Mouse (Mus musculus) adrenal gland, adult 8-10 months (tissue): ENCODE results near the gene Aldh9a1. TPM values are rescaled to one million over a fixed set of nuclear protein-coding genes. Genes with fewer than 3 reads are reported as not detected.
"Not testable (repeated sequence)": the region's sequence is repeated elsewhere in the genome, so short reads cannot be mapped to it uniquely, and the experiment has no call there.

Experiments
- DNase-seq: peaks from one replicate; pipeline ENCODE4 v3.0.0; 2022
- total RNA-seq, 4 experiments: library from RNA; stranded (reverse); gene quantifications; 2 replicates each; pipeline ENCODE4 v1.2.4; 2022

The Aldh9a1 gene
- total RNA-seq, result 100 to 1,000 TPM in 1 of 4 experiments, 10 to 100 TPM in 3; 68.3 to 108 (median 76.9) TPM

- DNase-seq, result peak; percentile 90
These were observed at the start of gene Aldh9a1 for GRCm38 (mm10) chr1:167349815-167350596. TSS of gene Aldh9a1 (plus strand) at chr1:167349991.

GRCm38 (mm10) chr1:167300122-167300521 lies 49.7 kb upstream of the Aldh9a1 start:
- DNase-seq, result no peak

DNA sequence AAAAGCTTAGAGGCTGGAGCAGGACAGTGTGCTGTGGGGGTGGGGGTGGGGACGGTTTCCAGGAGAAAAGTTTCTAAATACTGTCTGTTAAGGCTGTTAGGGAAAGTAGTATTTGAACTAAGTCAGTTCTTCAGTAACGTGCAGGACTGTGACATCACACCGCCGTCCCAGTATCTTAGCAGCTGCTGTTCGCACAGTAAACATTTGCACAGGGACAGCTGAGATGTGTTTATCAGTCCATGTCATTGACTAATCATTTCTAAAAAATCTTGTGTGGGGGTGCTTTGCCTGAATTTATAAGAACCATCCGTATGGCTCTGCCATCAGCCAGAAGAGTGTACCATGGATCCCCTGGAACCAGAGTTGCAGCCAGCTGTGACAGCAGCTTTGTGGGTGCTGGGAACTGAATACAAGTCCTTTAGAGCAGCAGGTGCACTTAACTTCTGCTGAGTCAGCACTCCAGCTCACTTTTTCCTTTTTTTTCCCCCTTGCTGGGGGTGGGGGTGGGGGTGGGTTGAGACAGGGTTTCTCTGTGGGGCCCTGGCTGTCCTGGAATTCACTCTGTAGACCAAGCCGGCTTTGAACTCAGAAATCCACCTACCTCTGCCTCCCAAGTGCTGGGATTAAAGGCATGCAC lies 44.2 kb upstream of the Aldh9a1 start:
- no peak for DNase-seq

- DNase-seq, result peak; percentile 81
These were observed 43.1 kb upstream of the Aldh9a1 start for GRCm38 (mm10) chr1:167306451-167307240.

DNA sequence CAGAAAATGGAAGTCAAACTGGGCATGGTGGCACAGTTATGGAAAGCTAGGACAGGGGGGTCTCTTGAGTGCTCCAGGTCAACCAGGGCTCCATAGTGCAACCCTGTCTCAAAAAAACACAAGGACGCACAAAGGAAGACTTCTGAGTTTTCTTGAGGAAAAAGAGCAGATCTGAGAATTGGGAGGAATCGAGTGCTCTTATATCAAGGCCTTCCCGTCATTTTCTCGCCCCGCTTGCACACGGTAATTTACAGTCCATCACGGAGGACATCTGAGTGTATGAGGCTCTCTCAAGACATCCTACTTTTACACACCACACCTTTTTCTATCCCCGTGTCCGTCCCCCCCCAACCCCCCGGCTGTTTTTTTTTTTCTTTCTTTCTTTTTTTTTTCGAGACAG lies 42.1 kb upstream of the Aldh9a1 start:
- DNase-seq, result no peak

GRCm38 (mm10) chr1:167308261-167309054 lies 41.3 kb upstream of the Aldh9a1 start, which contains the start of gene Tmco1:
TSS of gene Tmco1 (plus strand) at chr1:167308378.
- DNase-seq, result peak; percentile 96

DNA sequence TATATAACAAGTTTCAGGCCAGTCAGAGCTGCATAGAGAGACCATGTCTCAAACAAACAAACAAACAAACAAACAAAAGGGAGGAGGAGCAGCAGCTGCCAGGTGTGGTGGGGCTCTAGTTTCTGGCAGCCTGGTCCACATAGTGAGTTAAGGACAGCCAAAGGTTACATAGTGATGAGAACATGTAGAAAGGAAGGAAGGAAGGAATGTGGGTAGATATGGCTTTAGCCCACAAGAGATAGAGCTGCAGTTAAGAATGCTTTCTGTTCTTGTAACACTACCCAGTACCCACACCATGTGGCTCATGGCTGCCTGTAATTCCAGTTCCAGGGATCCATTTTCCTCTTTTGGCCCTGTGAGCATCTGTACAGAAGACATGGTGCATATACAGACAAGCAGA lies 37.4 kb upstream of the Aldh9a1 start:
- no peak for DNase-seq

DNA sequence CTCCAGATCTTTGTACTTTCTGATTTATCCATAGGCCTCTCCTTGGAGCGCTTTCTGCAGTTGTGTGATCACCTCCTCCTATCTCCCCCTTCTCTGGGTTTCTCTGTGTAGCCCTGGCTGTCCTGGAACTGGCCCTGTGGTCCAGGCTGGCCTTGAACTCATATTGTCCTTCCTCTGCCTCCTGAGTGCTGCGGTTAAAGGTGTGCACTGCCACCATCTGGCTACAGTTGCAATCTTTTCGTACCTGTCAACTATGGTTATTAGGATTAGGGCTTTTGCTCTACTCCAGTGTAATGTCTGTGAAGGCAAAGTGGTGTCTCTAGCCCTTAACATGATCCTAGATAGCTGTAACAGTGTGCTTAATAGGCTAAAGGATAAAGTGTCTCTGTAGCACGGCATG lies 36.6 kb upstream of the Aldh9a1 start:
- no peak for DNase-seq

DNA sequence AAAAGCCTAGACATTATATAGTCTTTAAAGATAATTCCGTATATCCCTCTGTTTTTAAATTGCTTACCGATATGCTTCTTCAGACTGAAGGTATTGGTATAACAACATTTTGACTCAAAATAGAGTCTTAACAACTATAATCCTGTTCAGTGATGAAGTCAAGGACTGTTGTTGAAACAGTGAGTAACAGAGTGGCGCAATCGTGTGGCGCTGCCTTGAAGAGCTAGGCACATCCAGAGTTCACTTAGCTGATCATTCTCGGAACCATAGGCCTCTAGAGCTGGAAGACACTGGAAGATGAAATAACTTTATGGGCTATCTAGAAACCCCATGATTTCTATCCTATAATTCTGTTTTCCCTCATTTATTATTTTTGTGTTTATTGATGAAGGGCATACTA lies 28.1 kb upstream of the Aldh9a1 start:
- DNase-seq, result peak; percentile 59

- DNase-seq, result no peak
These were observed 21.0 kb upstream of the Aldh9a1 start for GRCm38 (mm10) chr1:167328776-167329175.

GRCm38 (mm10) chr1:167331106-167331505 lies 18.7 kb upstream of the Aldh9a1 start:
- DNase-seq, result no peak

DNA sequence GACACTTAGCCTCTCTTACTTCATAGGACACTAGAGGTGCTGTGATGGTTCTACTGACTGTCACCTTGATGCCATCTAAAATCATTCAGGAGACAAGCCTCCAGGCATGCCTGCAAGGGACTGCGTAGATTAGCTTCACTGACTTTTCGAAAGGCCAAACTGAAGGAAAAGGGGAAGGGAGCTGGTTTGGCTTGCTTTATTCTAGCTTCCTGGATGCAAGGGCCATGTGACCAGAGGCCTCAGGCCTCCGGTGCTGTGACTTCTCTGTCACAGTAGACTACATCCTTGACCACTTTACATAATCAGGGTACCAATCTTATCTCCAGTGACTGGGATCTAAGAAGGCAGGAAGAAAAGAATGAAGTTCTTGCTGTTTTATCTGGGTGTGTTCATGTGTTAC lies 13.4 kb upstream of the Aldh9a1 start:
- no peak for DNase-seq

- DNase-seq, result peak; percentile 77
These were observed 12.2 kb upstream of the Aldh9a1 start for GRCm38 (mm10) chr1:167337463-167338095.

DNA sequence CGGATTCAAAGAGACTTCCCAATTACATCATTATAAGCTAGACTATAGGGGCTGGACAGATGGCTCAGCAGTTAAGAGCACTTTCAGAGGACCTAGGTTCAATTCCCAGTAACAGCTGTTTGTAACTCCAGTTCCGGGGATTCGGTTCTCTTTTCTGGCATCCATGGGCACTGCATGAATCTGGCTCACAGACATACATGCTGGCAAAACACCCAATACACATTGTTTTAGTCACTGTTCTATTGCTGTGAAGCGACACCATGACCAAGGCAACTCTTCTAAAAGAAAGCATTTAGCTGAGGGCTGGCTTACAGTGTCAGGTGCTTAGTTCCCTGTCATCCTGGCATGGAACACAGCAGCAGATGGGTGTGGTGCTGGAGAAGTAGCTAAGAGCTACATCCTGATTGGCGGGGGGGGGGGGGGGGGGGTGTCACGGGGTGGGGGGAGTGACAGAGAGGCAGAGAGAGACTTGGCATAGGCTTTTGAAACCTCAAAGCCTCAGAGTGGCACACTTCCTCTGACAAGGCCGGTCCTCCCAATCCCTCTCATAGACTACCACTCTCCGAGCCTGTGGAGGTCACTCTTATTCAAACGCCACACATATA lies 10.5 kb upstream of the Aldh9a1 start:
- no peak for DNase-seq

- no peak for DNase-seq
These were observed 9.5 kb upstream of the Aldh9a1 start for GRCm38 (mm10) chr1:167340111-167340787.

GRCm38 (mm10) chr1:167340910-167341528 lies 8.8 kb upstream of the Aldh9a1 start:
- DNase-seq, result no peak

DNA sequence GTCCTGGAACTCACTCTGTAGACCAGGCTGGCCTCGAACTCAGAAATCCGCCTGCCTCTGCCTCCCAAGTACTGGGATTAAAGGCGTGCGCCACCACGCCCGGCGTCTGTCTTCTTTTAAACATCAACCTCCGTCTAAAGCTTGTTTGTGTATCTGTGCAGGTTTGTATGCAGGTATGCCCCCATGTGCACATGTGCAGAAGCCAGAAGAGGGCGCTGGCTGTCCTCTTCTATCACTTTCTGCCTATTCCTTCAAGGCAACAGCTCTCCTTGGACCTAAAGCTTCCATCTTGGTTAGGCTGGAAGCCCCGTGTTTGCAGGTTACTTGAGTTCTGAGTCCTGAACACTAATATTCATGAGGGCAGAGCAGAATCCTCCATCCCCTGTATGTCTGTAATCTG lies 7.0 kb upstream of the Aldh9a1 start:
- no peak for DNase-seq

DNA sequence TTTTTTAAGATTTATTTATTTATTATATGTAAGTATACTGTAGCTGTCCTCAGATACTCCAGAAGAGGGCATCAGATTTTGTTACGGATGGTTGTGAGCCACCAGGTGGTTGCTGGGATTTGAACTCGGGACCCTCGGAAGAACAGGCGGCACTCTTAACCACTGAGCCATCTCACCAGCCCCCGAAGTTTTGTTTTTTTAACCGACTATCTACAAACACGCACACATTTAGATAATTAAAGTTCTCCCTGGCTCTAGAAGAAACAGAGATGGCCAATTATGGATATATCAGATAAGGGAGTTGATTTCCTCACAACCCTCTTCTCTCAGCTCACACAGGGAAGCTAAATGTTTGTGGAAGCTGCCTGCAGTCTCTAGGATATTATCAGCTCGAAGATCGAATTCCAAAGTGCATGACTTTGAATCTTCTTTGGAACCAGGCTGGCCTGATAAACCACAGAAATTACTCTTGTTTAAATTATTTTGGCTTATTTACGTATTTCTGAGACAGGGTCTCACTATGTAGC lies 3.7 kb upstream of the Aldh9a1 start:
- DNase-seq, result not testable (repeated sequence)

GRCm38 (mm10) chr1:167349206-167349605 lies 585 bp upstream of the Aldh9a1 start:
- DNase-seq, result not testable (repeated sequence)
